Mouse (Mus musculus) cerebellum, adult 11-12 months (tissue): ENCODE data around the gene Tln2.

Experiments
- DNase-seq: peaks from one replicate; pipeline ENCODE4 v3.0.0; 2022

The Tln2 gene

DNA sequence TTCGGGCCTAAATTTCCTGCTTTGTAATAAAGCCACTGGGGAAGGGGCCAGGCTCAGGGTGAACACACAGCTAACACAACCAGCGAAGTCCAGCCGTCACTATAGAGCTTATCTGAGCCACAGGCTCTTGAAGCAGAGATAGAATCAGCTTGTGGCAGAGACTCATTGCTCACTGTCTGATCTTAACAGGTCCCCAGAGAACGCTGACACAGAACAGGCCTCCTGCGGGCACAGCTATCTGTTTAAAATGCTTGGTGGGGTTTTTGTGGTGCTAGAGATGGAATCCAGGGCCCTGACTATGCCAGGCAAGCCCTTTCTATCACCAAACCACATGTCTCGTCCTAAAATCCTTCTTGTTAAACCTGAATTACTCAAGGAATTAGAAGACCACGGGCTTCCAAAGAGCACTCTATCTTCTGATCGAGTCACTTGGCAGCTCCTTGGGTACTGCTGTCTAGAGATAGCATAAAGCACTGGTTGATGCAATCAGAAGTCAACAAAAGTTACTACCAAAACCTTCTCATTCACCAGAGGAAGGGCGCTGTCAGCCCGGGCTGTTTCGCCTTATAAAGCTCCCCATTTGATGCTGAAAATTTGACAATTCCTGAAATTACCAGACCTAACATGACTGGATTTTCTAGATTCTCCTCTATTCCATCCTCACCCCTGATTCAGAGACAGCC is 95.9 kb downstream of the Tln2 start:
- DNase-seq = no peak

GRCm38 (mm10) chr9:67441484-67441883 is 118.0 kb downstream of the Tln2 start:
- no peak for DNase-seq

- no peak for DNase-seq
These were observed 122.0 kb downstream of the Tln2 start for GRCm38 (mm10) chr9:67437511-67437910.

- no peak for DNase-seq
These were observed 124.0 kb downstream of the Tln2 start for GRCm38 (mm10) chr9:67435333-67436154.

GRCm38 (mm10) chr9:67429199-67429892 is 130.2 kb downstream of the Tln2 start:
- DNase-seq = no peak

DNA sequence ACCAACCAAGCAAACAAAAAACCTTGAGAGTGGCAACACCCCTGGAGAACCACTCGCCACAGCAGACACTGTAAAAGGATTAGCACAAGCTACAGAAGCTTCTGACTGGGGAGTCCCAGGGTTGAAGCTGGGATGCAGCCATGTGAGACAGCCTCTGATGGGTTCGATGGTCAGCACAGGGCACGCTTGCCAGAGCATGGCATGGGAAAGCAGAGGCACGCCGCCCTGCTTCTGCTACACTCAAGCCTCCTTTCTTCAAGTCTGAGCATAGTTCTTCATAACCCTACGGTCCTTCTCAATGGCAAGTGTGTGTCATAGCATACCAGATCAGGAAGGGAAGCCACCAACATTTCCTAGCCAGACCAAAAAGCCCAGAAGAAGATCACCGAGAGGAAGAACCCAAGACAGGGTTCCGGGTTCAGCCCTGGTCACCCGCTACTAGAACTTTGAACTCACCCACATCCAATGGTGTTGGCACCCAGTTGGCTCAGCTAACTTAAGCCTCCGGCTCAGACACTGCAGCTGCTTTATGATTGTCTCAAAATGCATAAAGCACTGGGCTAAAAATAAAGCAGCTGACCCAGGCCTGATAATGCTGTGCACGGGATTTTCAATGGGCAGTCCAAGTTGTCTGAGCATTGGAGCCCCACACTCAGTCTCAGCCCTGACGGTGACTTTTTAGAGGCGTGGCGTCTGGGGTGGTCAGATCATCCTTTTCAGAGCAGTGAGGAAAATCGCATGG is 131.0 kb downstream of the Tln2 start:
- DNase-seq = no peak

DNA sequence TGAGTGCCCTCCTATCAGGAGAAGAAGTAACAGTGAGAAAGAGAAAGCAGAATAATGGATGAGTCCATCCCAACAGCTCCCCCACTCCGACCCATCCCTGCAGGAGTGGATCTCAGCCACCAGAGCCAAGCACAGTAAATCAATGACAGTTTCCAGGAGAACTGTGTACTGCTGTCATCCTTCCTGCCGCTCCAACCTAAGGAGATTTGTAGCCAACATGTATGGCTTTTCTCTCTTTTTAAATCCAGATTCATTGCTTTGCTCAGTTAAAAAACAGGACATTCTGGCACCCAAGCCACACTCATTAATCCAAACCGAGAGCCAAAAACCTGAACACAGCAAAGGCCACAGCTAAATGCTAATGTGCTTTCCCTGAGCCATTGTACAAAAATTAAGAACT is 133.2 kb downstream of the Tln2 start:
- DNase-seq = no peak

DNA sequence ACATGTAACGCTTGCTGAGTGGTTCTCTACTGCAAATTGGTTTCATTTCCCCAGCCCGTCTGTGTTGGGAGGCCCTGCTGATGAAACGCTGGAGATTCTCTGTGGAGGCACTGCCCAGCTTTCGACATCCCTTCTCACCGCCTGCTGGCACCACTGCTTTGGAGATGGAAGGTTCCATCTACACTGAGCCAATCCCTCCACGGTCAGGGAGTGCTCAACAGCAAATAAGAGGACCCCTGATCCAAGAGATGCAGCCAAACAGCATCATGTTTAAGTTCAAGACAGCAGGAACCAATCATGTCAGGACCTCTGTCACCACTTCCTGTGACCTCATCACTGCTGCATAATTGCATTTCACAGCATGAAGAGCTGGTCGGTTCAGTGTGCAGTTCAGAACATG is 135.4 kb downstream of the Tln2 start:
- no peak for DNase-seq

- no peak for DNase-seq
These were observed 141.4 kb downstream of the Tln2 start for GRCm38 (mm10) chr9:67418092-67418491.

DNA sequence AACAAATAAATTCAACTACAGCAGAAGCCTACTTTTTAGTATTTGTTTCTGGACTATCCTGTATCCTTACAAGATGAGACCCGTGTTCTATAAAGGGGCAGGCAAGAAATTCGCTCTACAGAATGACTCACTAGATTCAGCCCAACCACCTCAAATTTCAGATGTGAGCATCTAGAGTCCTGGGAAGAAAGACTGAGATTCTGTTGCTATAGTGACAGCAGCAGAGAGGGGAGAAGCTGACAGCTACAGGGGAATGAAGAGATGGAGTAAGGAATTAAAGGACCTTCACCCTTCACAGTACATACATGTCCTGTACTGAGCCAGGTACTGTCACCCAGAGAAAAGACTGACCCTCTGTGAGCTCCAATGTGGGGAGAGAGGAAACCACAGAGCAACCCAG is 148.8 kb downstream of the Tln2 start:
- DNase-seq = no peak

- no peak for DNase-seq
These were observed 154.8 kb downstream of the Tln2 start for GRCm38 (mm10) chr9:67404736-67405135.

DNA sequence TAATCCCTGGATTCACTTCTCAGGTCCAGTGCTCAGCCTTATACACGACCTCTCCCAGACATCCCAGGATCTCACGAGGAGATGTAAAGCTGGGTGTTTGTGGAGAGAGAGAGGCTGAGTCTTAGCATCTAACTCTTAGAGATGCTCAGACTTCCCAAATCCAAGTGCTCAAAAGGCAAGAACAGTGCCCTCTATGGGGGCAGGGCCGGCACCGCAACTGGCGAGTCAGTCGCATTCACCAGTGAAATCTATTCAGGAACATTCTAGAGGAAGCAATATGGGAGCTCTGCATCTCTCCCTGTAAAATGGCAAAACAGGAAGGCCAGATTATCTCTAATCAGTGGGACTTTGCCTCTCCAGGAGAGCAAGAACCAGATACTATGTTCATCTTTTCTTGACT is 159.9 kb downstream of the Tln2 start:
- DNase-seq = no peak

DNA sequence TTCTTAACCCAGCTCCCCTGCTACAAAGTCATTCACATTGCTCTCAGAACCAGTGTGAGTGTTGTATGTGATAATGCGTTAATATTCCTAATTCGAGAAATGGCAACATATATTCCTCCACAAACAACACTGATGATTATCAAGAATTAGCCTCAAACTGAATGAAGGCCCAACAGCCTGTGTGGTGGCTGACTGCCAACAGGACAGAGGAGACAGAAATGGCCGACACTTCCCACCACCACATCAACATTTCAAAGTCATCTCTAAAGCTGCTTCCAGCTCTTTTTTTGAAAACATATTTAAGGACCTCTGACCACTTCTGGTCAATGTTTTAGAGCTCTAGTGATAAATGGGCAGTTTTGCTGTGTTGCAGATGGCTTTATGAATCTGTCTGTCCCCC is 161.7 kb downstream of the Tln2 start:
- no peak for DNase-seq

- no peak for DNase-seq
These were observed 163.1 kb downstream of the Tln2 start for GRCm38 (mm10) chr9:67396446-67396845.

GRCm38 (mm10) chr9:67384028-67384590 is 175.4 kb downstream of the Tln2 start:
- no peak for DNase-seq

DNA sequence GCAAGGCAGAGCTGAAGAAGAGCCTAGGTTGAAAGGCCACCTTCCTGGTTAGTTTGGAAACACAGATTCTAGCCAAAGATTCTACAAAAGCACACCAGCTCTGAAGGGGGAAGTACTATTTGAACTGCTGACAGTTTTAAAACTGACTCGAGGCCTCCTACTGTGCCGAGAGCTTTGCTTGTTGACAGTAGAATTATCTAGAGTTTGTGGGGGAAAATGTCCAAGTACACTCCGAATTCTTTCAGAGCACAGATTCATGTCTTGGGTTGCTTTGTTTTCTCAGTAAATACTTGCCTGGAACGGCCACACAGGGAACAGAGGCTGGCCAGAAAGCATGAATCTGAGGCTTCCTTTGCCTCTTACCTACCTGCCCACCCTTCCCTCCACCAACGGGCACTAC is 179.4 kb downstream of the Tln2 start:
- no peak for DNase-seq

DNA sequence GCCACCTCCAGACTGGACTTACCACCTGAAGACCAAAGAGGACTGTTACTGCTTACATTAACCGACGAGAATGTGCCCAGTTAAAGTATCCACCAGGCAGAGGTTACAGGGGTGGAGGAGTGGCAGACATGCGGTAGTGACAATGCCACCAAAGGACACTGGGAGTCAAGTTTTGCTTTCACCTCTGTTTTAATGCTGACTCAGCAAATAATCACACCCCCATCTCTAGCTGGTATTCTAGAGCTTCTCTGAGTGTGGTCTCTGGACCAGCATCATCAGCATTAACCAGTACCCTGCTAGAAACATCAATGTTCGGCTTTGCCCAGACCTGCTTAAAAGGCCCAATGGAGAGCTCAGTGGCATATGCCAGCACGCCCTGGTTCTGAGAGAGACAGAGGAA is 180.7 kb downstream of the Tln2 start:
- no peak for DNase-seq

DNA sequence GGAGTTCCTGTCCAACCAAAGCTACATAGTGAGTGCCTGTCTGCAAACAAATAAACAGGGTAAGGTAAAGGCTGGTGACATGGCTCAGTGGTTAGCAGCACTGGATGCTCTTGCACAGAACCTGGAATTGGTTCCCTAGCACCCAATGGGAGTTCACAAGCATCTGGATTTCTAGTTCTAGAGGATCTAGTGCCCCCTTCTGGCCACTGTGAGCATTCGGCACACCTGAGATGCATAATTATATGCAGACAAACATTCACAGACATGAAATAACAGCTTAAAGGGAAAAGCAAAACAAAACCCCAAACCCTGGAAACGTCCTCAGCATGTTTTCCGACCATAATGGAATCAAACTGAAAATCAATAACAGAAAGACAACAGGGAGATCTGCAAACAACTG is 191.4 kb downstream of the Tln2 start:
- DNase-seq = no peak

DNA sequence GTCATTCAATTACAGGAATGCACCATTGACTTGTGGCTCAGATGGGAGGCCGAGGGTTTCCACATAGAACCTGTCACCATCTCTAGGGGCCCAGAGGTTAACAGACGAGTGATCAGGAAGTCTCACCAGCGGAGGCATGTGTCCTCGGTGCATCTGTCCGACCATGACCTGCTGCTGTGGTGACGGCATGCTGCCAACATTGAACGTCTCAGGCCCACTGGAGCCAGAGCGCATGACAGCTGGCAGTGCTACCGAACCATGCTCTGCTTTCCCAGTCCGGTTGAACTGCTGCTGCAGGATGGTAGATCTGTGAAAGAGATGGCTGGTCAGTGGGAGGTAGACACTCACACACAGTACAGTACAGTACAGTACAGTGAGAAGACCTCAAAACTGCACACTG is 197.0 kb downstream of the Tln2 start:
- DNase-seq = no peak

DNA sequence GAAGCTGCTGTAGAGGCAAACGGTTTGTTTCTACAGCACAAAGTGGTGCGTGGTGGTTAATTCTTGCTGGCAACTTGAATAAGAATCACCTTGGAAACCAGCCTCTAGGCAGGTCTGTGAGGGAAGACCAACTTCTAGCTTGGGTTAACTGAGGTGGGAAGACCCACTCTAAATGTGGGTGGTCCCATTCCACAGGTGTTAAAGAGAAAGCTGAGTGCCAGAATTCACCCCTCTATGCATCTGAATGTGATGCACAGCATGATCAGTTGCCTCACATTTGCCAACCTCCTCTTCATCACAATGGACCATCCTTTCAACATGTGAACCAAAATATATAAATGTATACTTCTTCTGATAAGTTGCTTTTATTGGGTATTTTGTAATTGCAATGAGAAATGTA is 197.4 kb downstream of the Tln2 start:
- DNase-seq = no peak

GRCm38 (mm10) chr9:67361511-67361910 is 198.0 kb downstream of the Tln2 start:
- no peak for DNase-seq

- no peak for DNase-seq
These were observed 205.1 kb downstream of the Tln2 start for GRCm38 (mm10) chr9:67354356-67354755.

- DNase-seq = no peak
These were observed 206.1 kb downstream of the Tln2 start for GRCm38 (mm10) chr9:67353365-67353764.
